Mouse (Mus musculus) right cerebral cortex, postnatal 14 days (tissue): ENCODE measurements around the gene Atp2a2.
"Not testable (repeated sequence)": the region's sequence is repeated elsewhere in the genome, so short reads cannot be mapped to it uniquely, and the experiment has no call there.

ENCODE experiments used
- DNase-seq: peaks from one replicate; pipeline ENCODE4 v3.0.0; 2022

Gene Atp2a2

GRCm38 (mm10) chr5:122491385-122491784 is 10.6 kb downstream of the Atp2a2 start:
- DNase-seq = no peak

- no peak for DNase-seq
Observed at GRCm38 (mm10) chr5:122490148-122490547, 11.9 kb downstream of the Atp2a2 start.

DNA sequence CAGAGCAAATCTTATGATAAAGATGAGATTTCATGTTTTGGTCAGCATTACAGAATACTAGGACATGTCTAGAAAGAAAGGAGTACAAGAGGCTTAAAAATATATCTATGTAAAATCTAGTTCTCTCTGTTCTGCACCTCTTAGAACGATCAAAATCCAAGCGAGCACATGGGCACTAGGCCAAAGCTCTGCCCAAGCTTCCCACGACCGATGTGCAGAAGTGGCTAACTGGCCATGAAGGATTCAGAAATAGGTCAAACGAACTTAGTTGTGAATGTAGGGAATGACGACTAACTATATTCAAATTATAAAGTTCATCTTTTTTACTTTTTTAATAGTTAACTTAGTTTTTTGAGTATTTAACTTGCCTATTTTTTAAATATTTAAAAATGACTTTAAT is 14.2 kb downstream of the Atp2a2 start:
- no peak for DNase-seq

DNA sequence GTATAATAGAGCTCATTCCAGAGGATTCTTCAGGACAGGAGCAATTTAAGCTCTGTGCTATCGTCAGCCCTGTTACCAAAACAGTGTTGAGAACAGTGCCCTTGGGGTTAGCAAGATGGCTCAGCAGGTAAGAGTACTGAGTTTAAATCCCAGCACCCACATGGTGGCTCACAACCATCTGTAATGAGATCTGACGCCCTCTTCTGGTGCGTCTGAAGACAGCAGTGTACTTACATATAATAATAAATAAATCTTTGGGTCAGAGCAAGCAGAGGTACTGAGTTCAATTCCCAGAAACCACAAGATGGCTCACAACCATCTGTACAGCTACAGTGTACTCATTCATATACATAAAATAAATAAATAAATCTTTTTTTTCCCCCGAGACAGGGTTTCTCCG is 15.8 kb downstream of the Atp2a2 start:
- DNase-seq = not testable (repeated sequence)

- DNase-seq = no peak
Observed at GRCm38 (mm10) chr5:122482733-122483391, 19.2 kb downstream of the Atp2a2 start.

GRCm38 (mm10) chr5:122481844-122482243 is 20.2 kb downstream of the Atp2a2 start:
- no peak for DNase-seq

GRCm38 (mm10) chr5:122479131-122479530 is 22.9 kb downstream of the Atp2a2 start:
- no peak for DNase-seq

DNA sequence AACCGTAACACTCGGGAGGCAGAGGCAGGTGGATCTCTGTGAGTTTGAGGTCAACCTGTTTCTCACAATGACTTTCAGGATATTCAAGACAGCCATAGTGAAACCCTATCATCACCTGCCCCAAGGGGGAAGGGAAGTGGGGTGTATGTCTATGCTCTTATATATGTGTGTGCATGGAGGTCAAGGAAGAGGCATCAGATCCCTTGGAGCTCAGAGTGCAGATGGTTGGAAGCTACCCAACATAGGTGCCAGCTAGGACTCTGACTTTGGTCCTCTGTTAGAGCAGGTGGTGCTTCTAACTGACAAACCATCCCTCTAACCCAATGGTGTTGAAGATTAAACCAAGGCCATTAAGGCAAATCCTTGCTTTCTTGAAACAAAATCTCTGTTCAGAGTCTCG is 24.5 kb downstream of the Atp2a2 start:
- no peak for DNase-seq

DNA sequence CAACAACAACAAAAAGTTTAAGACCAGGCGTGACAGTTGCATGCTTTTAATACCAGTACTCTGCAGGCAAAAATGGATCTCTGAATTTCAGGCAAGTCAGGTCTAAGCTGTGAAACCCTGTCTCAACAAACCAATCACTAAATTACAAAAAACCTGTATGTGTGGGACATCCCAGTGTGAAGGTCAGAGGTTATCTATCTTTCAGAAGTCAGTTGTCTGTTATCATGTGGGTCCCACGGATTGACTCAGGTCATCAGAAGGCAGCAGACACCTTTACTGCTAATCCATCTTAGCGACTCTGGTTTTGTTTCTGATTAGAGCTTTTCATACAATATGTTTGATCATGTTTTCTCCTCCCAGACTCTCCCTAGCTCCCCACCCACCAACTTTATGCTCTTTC is 25.9 kb downstream of the Atp2a2 start:
- DNase-seq = no peak

DNA sequence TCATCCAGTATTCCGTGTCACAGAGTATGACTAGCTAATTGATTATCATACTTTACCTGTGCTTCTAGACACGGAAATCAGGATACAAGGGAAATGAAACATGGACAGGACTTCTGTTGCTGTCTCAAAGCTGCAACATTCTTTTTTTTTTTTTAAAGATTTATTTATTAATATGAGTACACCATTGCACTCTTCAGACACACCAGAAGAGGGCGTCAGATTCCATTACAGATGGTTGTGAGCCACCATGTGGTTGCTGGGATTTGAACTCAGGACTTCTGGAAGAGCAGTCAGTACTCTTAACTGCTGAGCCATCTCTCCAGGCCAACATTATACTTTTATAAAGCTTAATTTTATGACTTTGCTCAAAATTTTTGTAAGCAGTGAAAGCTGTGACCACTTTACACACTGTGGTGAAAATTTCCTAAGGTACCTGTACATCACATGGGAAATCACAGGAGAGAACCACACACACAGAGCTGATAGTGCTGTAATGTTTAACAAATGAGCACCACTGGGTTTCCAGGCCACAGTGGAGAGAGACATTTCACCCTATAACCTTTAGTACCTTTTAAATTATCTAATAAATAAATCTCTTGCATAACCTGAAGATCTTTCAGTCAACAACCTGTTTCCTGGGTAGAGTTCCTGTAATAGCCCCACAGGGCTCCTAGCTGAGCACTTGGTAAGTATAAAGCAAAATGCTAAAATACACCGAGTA is 27.2 kb downstream of the Atp2a2 start:
- DNase-seq = no peak

DNA sequence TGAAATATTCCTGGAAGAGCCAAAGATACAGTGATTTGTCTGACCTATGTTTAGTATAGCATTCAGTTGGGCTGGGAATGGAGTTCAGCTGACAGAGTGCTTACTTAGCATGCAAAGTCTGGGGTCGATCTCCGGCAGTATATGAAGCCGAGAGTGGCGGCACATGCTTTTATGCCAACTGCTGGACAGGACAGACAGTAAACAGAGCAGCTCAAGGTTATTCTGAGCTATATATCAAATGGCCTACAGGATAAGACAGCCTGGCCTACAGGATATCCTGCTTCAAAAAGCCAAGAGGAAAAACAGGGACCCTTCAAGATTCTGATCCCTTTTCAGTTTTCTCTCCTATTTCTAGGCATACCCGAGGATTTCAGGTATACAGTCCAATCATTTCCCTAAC is 30.4 kb downstream of the Atp2a2 start:
- DNase-seq = no peak

DNA sequence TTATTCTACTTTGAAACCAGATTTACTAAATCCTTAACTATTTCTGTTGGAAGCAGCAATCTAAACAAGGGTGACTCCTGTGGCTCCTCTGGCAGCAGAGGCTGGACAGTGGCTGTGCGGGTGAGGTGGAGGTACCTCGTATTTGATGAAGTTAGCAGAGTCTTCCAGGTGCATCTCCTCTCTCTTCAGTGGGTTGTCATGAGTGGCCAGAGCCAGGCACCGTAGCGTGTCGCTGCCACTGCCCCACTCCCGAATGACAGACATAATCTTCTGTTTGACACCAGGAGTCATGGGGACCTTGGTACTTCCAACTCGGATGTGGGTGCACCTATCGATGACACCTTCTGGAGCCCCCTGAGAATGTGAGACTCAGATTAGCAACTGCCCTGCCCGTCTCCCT is 40.6 kb downstream of the Atp2a2 start:
- no peak for DNase-seq

GRCm38 (mm10) chr5:122460656-122461055 is 41.4 kb downstream of the Atp2a2 start:
- DNase-seq = no peak

GRCm38 (mm10) chr5:122459335-122459734 is 42.7 kb downstream of the Atp2a2 start:
- no peak for DNase-seq

GRCm38 (mm10) chr5:122458066-122458465 is 44.0 kb downstream of the Atp2a2 start:
- DNase-seq = no peak

- DNase-seq = not testable (repeated sequence)
Observed at GRCm38 (mm10) chr5:122457054-122457453, 45.0 kb downstream of the Atp2a2 start.

- DNase-seq = no peak
Observed at GRCm38 (mm10) chr5:122455584-122455983, 46.4 kb downstream of the Atp2a2 start.

DNA sequence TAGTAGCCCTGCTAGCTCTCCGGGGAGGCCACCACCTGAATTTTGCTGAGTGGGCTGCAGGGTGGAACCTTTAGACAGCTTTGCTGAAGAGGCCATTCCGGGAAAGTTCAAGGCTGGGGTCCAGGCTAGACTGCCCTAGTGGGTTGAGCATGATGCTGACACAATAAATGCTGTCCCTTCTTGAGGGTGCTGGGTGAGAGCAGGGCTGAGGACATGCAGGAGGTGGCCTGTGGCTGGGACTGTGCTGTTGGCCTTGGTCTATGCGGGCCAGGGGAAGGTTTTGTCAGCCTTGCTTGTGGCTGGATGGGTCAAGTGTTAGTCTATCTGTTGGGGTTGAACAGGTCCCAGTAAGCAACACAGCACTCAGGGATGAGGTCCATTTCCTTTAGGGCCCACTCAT is 47.1 kb downstream of the Atp2a2 start:
- no peak for DNase-seq

- DNase-seq = no peak
Observed at GRCm38 (mm10) chr5:122454442-122454841, 47.6 kb downstream of the Atp2a2 start.

DNA sequence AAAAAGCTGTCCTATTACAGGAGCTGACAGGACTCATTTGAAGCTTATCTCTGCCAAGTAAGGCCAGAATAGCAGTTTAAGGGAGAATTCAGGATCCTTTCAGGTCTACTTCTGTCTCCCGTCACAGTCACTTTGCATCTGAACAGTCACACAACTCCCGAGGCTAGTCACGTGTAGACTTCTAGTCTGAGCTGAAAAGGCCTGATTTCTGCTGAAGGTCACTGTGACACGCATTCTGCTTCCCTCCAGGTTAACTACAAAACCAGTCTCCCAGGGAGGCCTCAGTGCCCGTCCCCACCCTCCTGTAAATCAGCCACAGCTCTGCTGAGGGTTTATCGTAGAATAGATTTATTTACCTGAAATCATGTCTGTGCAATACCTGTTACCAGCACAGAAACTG is 48.8 kb downstream of the Atp2a2 start:
- no peak for DNase-seq

- no peak for DNase-seq
Observed at GRCm38 (mm10) chr5:122452194-122452593, 49.8 kb downstream of the Atp2a2 start.

DNA sequence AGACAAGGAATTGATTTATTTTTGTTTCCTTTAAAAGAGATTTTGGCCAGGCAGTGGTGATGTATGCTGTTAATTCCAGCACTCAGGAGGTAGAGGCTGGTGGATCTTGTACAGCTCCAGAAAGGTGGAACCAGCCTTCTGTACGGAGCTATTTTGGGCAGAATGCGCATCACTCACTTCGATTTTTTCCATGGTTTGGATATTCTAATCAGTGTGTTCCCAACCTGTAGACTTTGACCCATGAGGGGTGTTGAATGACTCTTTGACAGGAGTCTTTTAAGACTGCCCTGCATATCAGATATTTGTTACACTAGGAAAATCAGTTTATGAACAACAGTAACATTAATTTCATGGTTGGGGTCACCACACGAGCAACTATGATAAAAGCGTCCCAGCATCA is 50.7 kb downstream of the Atp2a2 start:
- no peak for DNase-seq

- no peak for DNase-seq
Observed at GRCm38 (mm10) chr5:122450913-122451317, 51.1 kb downstream of the Atp2a2 start.

GRCm38 (mm10) chr5:122449946-122450345 is 52.1 kb downstream of the Atp2a2 start:
- no peak for DNase-seq

GRCm38 (mm10) chr5:122448869-122449268 is 53.2 kb downstream of the Atp2a2 start:
- no peak for DNase-seq
